Mouse (Mus musculus): ENCODE results near the gene Gpr61. TPM values are rescaled to one million over a fixed set of nuclear protein-coding genes. Genes with fewer than 3 reads are reported as not detected.

Gene Gpr61
- total and polyA plus RNA-seq, 2 experiments from 2014 or later, result 6.8 to 12.2 TPM

DNA sequence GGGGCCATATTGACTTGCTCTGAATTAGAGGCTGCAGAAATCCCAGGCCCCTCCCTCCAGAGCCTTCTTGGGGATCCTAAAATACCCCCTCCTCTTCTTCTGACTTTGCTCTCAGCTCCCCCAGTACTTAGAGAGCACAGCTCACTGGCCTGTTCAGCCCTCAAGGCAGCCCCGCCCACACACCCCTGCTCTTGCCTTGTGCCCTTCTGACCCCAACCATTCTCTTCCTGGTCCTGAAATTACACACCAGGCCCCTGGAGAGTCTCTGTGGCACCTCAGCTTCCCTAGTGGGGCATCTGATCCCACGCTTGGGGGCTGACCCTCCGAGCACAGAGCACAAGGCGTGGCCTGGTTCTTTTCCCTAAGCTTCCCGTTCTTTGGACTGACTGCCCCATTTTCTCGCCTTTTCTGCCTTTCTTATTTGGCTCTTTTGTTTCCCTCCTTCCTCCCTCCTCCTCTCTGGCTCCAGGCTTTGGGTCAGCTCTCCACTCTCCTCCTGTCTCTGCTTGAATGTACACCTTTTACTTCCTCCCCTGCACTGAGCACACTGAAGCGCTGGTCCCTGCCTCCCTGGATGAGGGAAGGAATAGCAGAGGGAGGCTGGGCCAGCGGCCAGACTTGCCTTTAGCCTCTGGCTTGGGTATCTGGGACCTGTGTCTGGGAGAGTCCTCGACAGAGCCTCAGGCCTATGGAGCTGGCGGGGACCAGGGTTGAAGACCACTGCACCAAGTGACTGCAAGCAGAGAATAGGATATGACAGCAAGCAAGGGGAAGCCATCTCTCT lies 11.0 kb upstream of the Gpr61 start:
- H3K4me2 ChIP-seq (ENCODE audit: low read depth, low read length), result 0 out of 2 replicates have a peak overlapping the region, but pooled peaks have one; percentile 48
- peaks cover 12% of the 10 kb centered on the region; the same call in 1 of the 2 replicates for H3K4me1 ChIP-seq (ENCODE audit: insufficient read depth, low read length)
- ATAC-seq (peak; percentile 31; the same call in 1 of the 2 replicates), DNase-seq (ENCODE audit: low spot score) (peak; percentile 18)
- H3K27me3 ChIP-seq (ENCODE audit: insufficient read depth, low read length), result no peaks in the 10 kb centered on the region
- no peak for TF ChIP-seq CTCF (IDR thresholded peaks at IDR 0.05; ENCODE audit: low read depth)
- H3K27ac ChIP-seq, result peak overlapping the region; percentile 26; the same call in 1 of the 2 replicates
- H3K9me3 ChIP-seq (ENCODE audit: low read length), result no peaks in the 10 kb centered on the region
- 28% methylated on average over 10 of the region's 10 CpGs for WGBS
- no peaks in the 10 kb centered on the region for H3K36me3 ChIP-seq (ENCODE audit: insufficient read depth, low read length)
- H3K4me3 ChIP-seq (ENCODE audit: low read length), result no peak overlapping the region
- H3K9ac ChIP-seq (replicated peaks; ENCODE audit: low read length), result no peak overlapping the region

- no peak overlapping the region for H3K9ac ChIP-seq (replicated peaks; ENCODE audit: low read length)
- peak overlapping the region; percentile 48 for H3K4me2 ChIP-seq (ENCODE audit: low read depth, low read length)
- H3K9me3 ChIP-seq (ENCODE audit: low read length), result no peaks in the 10 kb centered on the region
- WGBS, result 14% methylated on average over 9 of the region's 9 CpGs
- no peaks in the 10 kb centered on the region for H3K36me3 ChIP-seq (ENCODE audit: insufficient read depth, low read length)
- no peaks in the 10 kb centered on the region for H3K27me3 ChIP-seq (ENCODE audit: insufficient read depth, low read length)
- peaks cover 12% of the 10 kb centered on the region; the same call in 1 of the 2 replicates for H3K4me1 ChIP-seq (ENCODE audit: insufficient read depth, low read length)
- peak overlapping the region; percentile 10; the same call in 1 of the 2 replicates for H3K4me3 ChIP-seq (ENCODE audit: low read length)
- peak; percentile 98 for TF ChIP-seq CTCF (IDR thresholded peaks at IDR 0.05; ENCODE audit: low read depth)
- ATAC-seq (peak; percentile 75), DNase-seq (ENCODE audit: low spot score) (peak; percentile 92)
- H3K27ac ChIP-seq, result 0 out of 2 replicates have a peak overlapping the region, but pooled peaks have one; percentile 16
These were observed 10.1 kb upstream of the Gpr61 start for GRCm38 (mm10) chr3:108164807-108165206.

- Histone ChIP-seq H3K9ac (replicated peaks; ENCODE audit: low read length) (no peak overlapping the region), H3K27me3 (ENCODE audit: insufficient read depth, low read length) (no peaks in the 10 kb centered on the region), H3K9me3 (ENCODE audit: low read length) (no peaks in the 10 kb centered on the region), H3K36me3 (ENCODE audit: insufficient read depth, low read length) (no peaks in the 10 kb centered on the region), H3K27ac (no peak overlapping the region), H3K4me1 (ENCODE audit: insufficient read depth, low read length) (peaks cover 12% of the 10 kb centered on the region; the same call in 1 of the 2 replicates), H3K4me2 (ENCODE audit: low read depth, low read length) (no peak overlapping the region), H3K4me3 (ENCODE audit: low read length) (no peak overlapping the region)
- DNase-seq (ENCODE audit: low spot score) (no peak), ATAC-seq (no peak)
- no peak for TF ChIP-seq CTCF (IDR thresholded peaks at IDR 0.05; ENCODE audit: low read depth)
- 66% methylated on average over 5 of the region's 5 CpGs for WGBS
These were observed 9.4 kb upstream of the Gpr61 start for GRCm38 (mm10) chr3:108164091-108164490.

GRCm38 (mm10) chr3:108158383-108159037 lies 3.8 kb upstream of the Gpr61 start:
- 0 out of 2 replicates have a peak overlapping the region, but pooled peaks have one; percentile 21 for H3K9ac ChIP-seq (replicated peaks; ENCODE audit: low read length)
- DNase-seq (ENCODE audit: low spot score) (peak; percentile 44), ATAC-seq (peak; percentile 53)
- H3K9me3 ChIP-seq (ENCODE audit: low read length), result no peaks in the 10 kb centered on the region
- no peak overlapping the region for H3K4me2 ChIP-seq (ENCODE audit: low read depth, low read length)
- H3K4me1 ChIP-seq (ENCODE audit: insufficient read depth, low read length), result 0 out of 2 replicates have a peak, but pooled peaks cover 6% of the 10 kb centered on the region
- H3K4me3 ChIP-seq (ENCODE audit: low read length), result no peak overlapping the region
- H3K27ac ChIP-seq, result peak overlapping the region; percentile 74
- no peak for TF ChIP-seq CTCF (IDR thresholded peaks at IDR 0.05; ENCODE audit: low read depth)
- 39% methylated on average over 9 of the region's 9 CpGs for WGBS
- no peaks in the 10 kb centered on the region for H3K27me3 ChIP-seq (ENCODE audit: insufficient read depth, low read length)
- no peaks in the 10 kb centered on the region for H3K36me3 ChIP-seq (ENCODE audit: insufficient read depth, low read length)

- no peak overlapping the region for H3K9ac ChIP-seq (replicated peaks; ENCODE audit: low read length)
- no peak for TF ChIP-seq CTCF (IDR thresholded peaks at IDR 0.05; ENCODE audit: low read depth)
- H3K27me3 ChIP-seq (ENCODE audit: insufficient read depth, low read length), result no peaks in the 10 kb centered on the region
- 85% methylated on average over 3 of the region's 3 CpGs for WGBS
- H3K4me1 ChIP-seq (ENCODE audit: insufficient read depth, low read length), result no peaks in the 10 kb centered on the region
- no peak for ATAC-seq
- H3K27ac ChIP-seq, result no peak overlapping the region
- no peak for DNase-seq (ENCODE audit: low spot score)
- no peak overlapping the region for H3K4me2 ChIP-seq (ENCODE audit: low read depth, low read length)
- no peak overlapping the region for H3K4me3 ChIP-seq (ENCODE audit: low read length)
- H3K36me3 ChIP-seq (ENCODE audit: insufficient read depth, low read length), result no peaks in the 10 kb centered on the region; the same call in 1 of the 2 replicates
- H3K9me3 ChIP-seq (ENCODE audit: low read length), result no peaks in the 10 kb centered on the region
These were observed 2.4 kb downstream of the Gpr61 start for GRCm38 (mm10) chr3:108152290-108152689.

DNA sequence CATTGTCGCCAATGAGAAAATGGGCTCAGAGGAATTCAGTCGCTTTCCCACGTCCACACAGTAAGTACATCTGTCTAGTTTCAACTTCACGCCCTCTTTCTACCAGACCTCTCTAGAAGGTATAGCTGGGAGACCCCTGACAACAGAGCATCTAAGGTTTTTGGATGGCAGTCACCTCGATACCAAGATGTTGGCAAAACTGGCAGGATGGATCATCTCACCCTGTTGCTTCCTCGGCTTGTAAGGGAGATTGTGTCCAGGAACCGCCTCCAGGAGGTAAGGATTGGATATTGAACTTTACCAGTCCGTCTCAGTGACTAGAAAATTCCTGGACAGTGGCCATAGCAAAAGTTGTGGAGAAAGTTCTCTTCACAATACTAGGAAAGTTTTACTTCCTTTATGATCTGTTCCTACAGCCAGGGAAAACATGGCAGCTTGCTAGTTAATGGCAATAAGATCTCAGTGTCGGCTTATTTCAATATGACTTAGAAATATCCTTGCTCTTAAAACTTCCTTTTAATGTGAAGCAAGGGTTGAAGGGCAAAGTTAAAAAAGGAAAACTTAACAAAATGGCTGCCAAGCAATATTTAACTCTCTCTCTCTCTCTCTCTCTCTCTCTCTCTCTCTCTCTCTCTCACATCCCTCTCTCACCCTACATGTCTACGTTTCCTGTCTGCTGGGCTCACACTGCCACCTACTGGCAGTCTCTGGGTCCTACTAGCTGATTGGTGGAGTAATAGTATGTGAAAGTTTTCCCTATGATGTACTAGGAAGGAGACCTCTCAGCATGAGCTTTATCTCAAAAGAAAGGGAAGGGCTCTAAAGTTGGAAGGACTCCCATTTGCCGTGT lies 7.1 kb downstream of the Gpr61 start:
- Histone ChIP-seq H3K9me3 (ENCODE audit: low read length) (no peaks in the 10 kb centered on the region), H3K4me1 (ENCODE audit: insufficient read depth, low read length) (no peaks in the 10 kb centered on the region; the same call in 1 of the 2 replicates), H3K4me2 (ENCODE audit: low read depth, low read length) (no peak overlapping the region), H3K36me3 (ENCODE audit: insufficient read depth, low read length) (no peaks in the 10 kb centered on the region; the same call in 1 of the 2 replicates), H3K27me3 (ENCODE audit: insufficient read depth, low read length) (no peaks in the 10 kb centered on the region), H3K9ac (replicated peaks; ENCODE audit: low read length) (no peak overlapping the region), H3K4me3 (ENCODE audit: low read length) (no peak overlapping the region), H3K27ac (no peak overlapping the region)
- ATAC-seq (peak; percentile 71), DNase-seq (ENCODE audit: low spot score) (peak; percentile 93)
- 62% methylated on average over 11 of the region's 11 CpGs for WGBS
- TF ChIP-seq CTCF (IDR thresholded peaks at IDR 0.05; ENCODE audit: low read depth), result peak; percentile 96

All from hindbrain, postnatal 0 days (tissue).